Mouse (Mus musculus) testis, postnatal 14 days (tissue): ENCODE measurements around the gene Sigirr.
A peak's percentile ranks its signal among the peaks of the same experiment; 100 is the strongest.

ENCODE experiments used
- DNase-seq: peaks from one replicate; pipeline ENCODE4 v3.0.0; 2021; ENCODE audit warnings: low spot score

The Sigirr gene

DNA sequence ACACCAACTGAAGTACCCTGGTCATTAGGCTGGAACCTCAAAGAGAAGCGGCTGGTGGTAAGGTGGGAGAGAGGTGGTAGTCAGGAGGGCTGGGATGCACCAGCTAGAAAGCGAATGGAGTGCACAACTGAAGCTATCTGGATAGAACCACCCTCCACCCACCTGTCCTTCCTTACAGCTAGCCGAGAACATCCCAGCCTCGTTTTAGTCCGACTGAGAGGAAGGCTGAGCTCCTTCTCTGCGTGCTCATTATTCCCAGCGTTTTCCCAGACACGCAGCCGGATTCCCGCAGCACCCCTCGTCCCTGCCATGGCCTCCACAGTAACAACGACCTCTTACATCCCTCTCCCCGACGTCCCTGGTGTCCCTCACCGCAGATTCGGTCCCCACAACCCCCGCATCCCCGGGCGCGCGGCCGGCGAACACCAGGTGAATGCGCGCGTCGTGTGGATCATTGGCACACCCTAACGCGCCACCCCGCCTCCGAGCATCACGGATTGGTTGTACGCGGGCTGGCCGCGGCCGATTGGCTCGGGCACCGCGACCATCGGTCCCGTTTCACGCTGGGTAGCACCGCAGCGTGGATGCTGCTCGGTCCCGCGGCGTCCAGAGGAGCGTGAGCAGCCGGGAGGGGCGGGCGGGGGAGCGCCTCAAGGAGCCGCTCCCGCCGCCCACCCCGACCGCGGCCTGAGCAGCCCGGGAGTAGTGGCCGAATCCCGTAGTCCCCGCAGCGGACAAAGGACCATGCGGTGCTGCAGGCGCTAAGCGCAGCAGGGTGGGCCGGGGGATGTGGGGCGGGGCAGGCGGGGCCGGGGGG is 39.7 kb downstream of the Sigirr start, which contains the start of gene B4galnt4:
Gene B4galnt4, plus strand, starts transcription at position 679 of the 817 bp plus-strand sequence.
- DNase-seq: peak; percentile 53

DNA sequence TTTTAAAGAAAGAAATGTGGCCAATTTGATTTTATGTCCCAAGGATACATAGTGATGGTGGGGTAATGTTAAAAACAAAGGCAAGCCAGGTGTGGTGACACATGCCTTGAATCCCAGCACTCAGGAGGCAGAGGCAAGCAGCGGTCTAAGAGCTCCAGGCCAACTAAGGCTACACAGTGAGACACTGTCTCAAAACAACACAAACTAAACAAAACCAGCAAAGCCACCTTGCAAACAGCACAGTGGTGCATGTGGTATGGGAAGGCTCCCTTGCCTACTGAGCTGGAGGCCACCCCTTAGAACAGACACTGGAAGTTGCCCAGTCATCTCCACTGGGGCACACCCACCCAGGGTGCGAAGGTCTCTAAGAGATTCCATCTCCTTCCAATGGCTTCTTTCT is 40.4 kb downstream of the Sigirr start:
- peak; percentile 56 for DNase-seq

DNA sequence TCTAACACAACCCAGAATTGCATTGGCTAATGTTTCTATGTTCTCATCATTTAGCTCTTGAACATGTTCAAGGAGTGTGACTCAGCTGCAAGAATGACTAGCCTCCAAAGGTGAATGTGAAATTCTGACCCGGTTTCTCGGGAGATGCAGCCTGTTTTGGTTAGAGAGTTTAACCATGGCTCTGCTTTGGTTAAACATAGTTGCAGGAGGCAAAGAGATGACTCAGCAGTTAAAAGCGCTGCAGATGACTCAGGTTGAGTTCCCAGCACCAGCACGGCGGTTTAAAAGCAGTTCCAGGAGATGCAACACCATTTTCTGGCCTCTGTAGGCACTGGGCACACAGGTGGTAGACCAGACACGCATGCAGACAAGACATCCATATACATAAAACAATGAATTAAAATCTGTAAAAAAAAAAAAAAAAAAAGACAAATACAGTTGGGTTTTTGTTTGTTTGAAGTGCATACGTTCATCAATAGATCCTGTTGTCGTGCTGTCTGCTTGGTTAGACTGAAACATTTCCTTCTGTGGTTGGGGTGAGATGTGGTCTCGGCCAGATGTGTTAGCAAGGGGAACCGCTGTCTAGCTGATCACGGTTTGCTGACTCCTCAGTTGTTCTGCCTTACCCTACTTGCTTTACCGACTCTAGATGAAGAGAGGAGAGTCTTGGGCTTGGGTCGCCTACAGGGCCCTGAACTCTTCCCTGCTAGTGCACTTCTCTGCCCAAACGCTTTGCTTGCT is 41.6 kb downstream of the Sigirr start:
- DNase-seq: no peak

DNA sequence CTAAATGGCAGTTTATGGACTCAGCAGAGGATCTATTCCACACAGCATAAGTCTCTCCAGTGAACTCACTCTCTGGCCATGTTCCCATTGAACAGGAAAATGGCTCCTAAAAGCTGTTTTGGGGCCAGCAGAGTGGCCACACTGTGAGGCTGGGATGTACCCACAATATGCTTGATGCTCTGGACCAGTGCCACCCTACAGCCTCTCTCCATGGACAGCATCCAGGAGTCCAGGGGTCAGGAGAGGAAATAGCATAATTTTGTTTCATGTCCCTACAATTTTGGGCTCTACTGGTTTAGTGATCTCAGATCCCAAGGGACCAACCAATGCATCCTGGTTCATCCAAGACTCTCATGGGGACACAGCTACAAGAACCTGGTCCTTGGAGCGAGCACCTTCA is 42.8 kb downstream of the Sigirr start:
- no peak for DNase-seq

DNA sequence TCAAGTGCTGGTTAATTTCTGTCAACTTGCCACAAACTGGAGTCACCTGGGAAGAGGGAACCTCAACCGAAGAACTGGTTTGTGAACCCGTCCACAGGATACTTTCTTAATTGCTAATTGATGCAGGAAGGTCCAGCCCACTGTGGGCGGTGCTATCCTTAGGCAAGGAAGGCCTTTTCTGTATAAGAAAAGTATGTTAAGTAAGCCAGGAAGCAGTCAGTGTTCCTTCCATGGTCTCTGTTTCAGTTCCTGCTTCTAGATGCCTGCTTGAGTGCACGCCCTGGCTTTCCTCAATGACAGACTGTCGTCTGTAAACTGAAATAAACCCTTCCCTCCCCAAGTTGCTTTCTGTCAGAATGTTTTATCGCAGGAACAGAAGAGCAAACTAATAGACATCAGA is 43.4 kb downstream of the Sigirr start:
- no peak for DNase-seq

DNA sequence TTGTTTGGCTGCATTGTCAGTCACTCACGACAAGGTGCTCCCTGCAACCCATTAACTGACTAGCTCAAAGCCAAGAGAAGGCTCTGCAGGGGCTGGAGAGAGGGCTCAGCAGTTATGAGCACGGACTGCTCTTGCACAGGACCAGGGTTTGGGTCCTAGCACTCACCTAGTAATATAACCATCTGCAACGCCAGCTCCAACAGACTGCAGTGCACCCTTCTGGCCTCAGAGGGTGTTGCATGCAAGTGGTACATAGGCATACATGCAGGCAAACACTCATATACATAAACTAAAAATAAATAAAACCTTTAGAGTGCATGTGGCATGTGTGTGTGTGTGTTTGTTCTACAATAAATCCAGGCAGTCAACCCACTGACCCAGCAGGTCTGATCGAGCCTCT is 44.6 kb downstream of the Sigirr start:
- no peak for DNase-seq

DNA sequence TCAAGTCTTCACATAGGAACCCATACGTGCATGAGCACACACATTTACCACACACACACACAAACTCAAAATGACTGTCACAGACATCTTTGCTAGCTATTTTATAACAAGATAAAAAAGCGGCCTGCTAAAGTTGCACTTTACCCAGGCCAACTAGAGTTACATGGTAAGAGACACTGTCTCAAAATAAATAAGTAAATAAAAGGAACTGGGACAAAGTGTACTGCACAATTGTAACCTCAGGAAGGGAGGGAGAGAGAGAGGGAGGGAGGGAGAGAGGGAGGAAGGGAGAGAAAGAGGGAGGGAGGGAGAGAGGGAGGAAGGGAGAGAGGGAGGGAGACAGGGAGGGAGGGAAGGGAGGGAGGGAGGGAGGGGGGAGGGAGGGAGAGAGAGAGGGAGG is 48.0 kb downstream of the Sigirr start:
- no peak for DNase-seq

DNA sequence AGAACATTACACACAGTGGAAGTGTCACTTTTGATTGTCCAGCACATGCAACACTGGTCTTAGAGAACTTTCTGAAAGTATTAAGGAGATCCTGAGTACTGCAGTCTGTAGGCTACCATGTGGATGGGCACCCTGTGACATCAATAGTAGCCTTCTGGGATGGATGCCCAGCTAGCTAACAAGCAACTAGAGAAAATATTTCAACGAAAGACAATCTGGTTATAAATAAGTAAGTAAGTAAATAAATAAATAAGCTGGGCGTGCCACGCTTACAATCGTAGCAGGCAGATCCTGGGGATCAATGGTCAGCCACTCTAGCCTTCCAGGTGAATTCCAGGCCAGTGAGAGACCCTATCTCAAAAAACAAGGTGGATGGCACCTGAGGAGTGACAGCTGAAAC is 48.4 kb downstream of the Sigirr start:
- DNase-seq: no peak

DNA sequence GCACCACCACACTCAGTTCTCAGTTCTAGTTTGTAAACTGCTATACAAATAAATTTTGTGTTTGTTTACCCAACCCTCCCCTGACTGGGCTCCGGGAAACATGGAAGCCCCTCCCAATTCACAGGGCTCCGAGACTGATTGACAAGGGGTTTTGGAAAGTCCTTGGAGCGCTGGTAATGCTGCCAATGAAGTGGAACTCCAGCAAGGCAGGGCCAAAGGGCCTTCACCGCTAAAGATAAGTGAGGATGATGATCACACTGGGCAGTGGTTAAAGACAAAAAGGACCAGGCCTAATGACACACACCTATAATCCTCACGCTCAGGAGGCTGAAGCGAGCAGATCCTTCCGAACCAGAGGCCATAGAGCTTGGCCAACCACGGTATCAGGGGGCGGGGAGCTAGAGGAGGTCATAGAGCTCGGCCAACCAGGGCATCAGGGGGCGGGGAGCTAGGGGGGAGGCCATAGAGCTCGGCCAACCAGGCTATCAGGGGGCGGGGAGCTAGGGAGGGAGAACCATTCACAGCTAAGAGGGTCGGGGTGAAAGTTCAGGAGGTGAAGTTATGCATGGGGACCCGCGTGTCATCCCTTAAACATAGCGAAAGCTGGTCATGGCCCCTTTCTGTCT is 49.2 kb downstream of the Sigirr start:
- DNase-seq: no peak

DNA sequence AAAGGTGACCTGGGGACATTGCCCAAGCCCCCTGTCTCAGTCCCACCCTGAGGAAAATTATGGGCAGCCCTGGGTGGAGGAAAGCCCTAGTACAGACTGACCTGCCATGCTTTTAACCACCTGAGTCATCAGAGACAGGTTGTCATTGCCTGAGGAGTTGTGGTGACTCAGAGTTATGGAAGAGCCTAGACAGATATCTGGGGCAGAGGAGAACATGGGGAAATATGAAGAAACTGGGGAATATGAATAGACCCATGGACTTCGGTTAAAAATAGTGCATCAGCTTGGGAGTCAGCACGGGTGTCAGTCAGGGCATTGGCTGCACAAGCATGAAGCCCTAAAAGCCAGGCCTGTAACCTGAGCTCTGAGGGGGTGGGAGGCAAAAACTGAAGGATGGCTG is 51.0 kb downstream of the Sigirr start:
- DNase-seq: no peak

DNA sequence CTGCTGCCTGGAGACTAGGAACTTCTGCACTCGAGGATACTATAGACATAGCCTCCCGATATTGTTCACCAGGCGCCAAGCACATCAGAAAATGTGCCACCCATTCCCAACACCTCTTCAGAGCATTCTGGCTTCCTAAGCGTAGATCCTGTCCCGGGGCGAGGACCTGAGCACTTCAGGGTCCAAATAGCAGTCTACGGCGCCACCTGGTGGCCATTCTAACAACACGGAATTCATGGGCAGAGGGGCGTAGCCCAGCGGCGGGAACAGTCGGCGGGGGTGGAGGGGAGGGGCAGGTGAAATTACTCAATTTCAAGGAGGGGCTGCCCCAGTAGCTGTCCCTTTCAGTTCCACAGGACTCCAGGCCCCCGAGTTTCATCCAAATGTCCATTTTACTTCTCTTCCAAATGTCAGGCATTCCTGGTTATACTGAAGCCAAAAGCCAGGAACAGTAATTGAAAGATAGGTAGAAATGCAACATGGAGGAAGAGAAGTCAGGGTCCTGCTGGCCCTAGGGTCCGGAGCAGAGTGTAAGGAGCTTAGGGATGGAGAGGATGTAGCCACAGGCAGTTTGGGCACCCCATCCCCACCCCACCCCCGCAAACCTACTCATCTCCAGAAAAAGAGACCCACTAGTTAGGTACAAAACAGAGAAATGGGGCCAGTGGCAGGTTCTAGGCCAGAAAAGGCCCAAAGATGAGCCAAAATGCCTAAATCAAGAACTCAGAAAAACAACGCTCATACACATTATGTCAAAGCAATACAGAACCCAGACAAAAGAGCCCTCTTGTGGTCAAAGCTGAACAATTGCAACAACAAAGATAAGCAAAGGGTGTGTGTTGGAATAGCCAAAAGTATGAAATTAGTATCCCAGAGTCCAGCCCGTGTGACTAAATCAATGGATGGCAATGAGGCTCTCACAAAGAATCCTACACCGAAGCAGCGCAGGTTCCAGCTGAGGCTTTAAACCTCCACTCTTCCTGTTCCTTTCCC is 51.9 kb downstream of the Sigirr start:
- peak; percentile 86 for DNase-seq

DNA sequence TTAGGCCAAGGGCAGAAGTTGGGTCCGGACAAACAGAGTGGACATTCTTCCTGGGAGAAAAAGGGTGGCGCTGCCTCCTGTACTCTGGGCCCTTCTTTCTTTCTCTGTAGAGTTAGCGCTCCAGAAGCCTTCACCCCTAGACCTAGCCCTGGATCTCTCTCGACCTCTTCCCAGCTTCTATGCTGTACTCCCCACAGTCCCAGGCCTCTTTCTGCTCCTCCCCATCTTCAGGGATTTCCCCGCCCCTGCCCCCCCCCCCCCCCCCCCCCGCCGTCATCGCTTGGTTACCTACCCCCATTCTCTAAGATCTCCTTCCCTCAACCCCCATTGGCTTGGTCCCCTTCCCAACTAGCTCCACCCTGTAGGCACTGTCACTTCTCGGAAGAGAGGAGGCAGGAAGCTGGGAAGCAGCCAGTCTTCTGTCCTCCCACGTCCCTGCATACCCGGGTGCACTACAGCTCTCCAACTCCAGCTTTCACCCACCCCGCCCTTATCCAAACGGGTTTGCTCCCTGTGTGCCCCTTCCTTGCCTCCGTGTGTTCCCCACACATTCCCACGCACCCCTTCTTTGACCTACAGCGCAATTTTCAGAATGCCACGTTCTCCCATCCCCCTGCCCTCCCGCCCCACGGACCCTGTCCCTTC is 52.7 kb downstream of the Sigirr start:
- DNase-seq: peak; percentile 69

DNA sequence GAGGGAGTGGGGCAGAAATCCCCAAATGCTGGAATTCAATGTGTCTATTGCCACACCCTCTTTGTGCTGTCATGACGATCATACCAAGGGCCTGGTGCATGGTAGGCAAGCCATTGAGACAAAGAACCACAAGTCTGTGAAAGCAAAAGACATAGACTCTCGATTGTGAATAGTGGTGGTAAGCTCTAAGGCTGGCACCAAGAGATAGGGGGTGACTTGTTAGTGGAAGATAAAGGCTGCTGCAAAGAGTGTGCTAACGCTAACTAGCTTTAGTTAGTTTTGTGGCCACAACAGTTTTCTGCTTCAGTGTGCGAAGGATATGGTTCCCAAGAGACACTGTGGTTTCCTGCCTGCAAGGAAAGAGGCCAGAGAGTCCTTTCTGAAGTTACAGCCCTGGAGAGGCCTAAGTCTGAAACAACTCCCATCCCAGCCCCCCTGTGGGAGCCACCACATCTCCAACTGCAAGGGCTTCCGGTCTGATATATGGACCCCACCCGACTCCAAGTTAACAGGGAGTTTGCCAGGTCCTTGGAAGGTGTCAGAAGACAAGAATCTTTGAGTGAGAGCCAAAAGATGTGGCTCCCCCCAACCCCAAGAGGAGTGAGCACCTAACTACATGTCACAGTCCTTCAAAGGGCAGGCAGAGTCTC is 53.3 kb downstream of the Sigirr start:
- DNase-seq: no peak

DNA sequence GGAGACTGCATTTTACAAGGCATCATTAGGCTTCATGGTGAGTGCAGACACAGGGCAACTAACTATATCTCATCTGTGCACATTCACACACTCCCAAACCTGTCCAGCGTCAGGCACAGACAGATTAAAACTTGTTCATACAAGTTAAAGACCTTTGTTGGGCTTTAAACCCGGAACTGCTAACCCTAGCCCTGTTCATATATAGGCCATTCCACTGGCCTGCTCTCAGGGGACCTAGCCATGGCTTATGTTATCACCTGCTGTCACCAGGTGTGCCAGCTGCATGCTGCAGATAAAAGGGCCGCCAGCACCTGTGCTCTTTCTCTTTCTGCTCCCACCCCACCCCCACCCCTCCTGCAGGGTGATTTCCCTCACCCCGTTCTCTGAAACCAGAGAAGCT is 57.8 kb downstream of the Sigirr start:
- no peak for DNase-seq

DNA sequence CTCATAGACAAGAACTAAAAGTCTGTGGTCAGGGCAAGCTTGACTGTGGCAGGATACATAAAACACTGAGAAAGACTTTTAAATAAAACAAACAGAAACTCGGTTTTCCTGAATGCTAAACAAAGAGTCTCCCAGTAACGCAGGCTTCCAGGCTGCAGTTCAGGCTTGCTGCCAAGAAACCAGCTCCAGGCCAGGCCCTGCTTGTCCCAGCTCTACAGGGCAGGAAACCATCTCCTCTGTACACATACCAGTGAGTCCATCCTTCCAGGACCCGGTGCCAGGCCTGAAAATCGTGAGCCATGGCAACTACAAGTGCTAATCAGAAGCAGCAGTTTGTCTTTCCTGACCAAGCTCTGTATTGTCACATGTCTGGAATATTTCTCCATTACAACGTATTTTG is 58.7 kb downstream of the Sigirr start:
- peak; percentile 73 for DNase-seq
